Mouse (Mus musculus) embryonic stem cell, embryonic (primary cell): ENCODE results near the gene Grap2.

ENCODE experiments used
- CTCF ChIA-PET, 4 experiments: fragments of 300-600 bp in 2 of 4; fragments of 350-600 bp in 2 of 4; sonication (Branson Sonifier 250); formaldehyde crosslinking; loops; one replicate each; lab custom pipeline; 2022; ENCODE audit warnings: inconsistent platforms in 2 of 4; lab: Charles Lee
- POLR2A ChIA-PET, 4 experiments: fragments of 300-600 bp in 2 of 4; fragments of 350-600 bp in 2 of 4; sonication (Branson Sonifier 250); formaldehyde crosslinking; loops; one replicate each; lab custom pipeline; 2022; ENCODE audit warnings: antibody characterized with exemption in 4 of 4, inconsistent platforms in 1 of 4; lab: Charles Lee

The Grap2 gene

DNA sequence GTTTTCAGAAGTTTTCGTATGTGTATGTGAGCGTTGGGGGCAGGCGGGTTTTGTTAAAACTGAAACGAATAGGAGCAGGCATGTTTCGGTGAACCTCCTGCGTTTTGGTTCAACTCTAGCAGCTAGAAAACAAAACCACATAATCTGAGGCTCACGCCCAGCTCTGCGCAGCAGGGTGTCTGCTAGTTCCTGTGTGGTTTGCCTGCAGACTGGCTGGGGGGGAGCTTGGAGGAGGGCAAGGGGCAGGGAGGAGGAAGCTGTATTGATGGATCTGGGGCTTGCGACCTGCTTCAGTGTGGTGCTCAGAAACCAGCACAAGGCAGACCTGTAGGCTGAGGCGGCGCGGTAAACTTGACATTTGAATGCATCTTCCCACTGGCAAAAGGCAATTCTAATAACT is at the start of gene Grap2:
Gene Grap2 (plus strand): TSS at position 304 of the 400 bp plus-strand sequence.
- ChIA-PET POLR2A (interaction anchor here in 3 of 4 experiments (0.7 to 2.1 kb wide), 4 partner anchors 47 to 1631 kb away, joined by 3 to 5 read pairs (median 4); partner anchors contain the start of gene Atf4 (in 2 of the 3)), CTCF (interaction anchor here in 2 of 4 experiments (0.6 to 1.7 kb wide), 2 partner anchors 62 to 63 kb away, joined by 5 to 6 read pairs; no protein-coding TSS in a partner anchor)

DNA sequence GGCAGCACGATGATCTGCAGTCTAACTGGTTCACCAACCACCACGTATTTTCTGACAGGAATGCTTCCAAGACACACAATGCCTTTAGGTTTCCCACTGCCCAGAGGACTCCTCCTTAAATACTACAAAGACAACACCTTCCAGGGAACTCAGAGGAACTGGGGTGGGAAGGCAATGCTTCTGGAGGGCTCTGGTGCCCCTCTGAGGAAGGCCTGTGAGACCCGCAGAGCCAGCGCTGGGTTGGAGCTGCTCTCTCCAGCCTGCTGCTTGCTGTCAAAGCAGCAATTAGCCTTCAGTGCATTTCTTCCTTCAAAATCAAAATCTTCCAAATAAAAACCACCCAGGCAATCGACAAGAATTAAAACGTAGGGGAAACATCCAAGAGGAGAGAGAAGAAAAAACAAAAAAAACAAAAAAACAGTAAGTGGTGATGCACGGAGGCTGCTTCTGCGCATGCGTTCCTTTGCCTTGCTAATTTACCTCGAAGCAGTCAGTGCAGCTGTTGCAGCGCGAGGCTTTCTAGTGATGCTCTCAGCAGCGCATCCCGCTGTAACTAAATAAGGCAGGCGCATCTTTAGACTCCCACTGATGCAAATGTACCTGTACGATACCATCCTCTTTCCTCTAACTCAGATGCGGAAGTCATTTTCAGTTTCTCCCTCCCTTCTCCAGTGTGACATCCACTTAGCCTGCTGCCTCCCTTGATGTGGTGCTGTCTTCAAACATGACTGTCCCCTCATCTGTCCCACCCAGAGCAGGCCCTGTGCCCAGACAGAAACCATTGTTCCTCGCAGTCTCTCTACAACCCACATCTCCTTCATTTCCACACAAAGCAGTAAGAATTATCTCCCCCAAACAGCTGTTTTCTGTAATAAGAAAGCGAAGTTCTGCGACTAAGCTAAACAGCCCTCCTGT is 42.2 kb upstream of the Grap2 start:
- CTCF ChIA-PET = interaction anchor here in 1 of 4 experiments (0.7 kb wide), 1 partner anchor 174 kb away, joined by 4 read pairs; no protein-coding TSS in a partner anchor
- POLR2A ChIA-PET = interaction anchor here in 1 of 4 experiments (0.6 kb wide), 1 partner anchor 8 kb away, joined by 3 read pairs; no protein-coding TSS in a partner anchor

DNA sequence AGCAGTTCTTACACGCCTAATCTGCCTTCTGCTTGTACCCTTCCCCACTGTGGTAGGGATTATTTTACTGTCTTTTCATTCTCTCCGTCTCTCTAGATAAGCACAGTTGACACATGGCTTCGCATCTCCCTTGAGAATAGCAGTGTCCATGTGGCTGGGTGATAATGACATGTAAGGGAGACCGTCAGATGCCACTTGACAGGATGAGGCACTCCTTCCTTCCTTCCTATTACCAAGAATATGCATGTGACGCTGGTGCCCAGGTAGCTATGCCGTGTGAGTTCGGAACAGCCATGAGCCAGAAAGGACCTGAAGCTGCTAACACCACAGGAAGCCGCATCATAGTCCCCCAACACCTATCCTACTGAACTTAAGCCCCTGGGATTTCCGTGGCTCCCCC is 41.4 kb upstream of the Grap2 start:
- ChIA-PET POLR2A (no interaction called here), CTCF (interaction anchor here in 1 of 4 experiments (0.7 kb wide), 1 partner anchor 166 kb away, joined by 4 read pairs; no protein-coding TSS in a partner anchor)

DNA sequence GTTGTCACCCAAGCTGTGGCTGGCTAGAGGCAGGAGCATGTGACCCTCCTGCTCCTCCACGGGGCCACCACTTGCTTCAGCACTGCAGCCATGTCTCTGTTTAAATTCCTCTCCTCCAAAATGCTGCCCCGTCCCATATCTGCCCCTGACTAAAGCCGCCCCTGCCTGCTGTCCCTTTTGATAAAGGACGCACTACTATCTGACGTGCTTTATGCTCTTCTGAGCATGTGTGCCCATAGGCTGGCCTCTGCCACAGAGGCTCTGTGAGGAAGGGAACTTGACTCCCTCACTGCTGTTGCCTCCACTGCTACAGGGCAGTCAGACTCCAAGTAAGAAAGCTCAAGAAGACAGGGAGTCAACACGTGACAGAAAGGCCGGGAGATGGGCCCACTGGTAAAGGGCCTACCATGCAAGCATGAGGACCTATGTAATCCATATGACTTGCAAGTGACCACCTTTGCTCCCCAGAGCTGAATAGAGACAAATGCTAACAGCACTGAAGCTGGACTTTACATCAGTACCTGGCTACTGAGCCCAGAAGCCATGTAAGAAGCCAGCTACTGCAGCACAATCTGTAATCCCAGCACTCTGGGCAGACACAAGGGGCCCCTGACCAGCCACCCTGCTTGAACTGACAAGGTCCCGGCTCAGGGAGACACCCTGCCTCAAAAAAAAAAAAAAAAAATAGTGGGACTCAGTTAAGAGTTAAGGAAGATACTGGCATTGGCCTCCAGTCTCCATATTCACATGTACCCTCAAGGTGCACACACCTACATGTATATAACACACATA is 39.9 kb upstream of the Grap2 start:
- ChIA-PET POLR2A (interaction anchor here in 3 of 4 experiments (0.5 to 1.5 kb wide), 4 partner anchors 11 to 1425 kb away, joined by 3 to 4 read pairs (median 3); no protein-coding TSS in a partner anchor), CTCF (interaction anchor here (0.5 to 1.9 kb wide), 5 partner anchors 25 to 172 kb away, joined by 3 to 10 read pairs (median 4); no protein-coding TSS in a partner anchor)

DNA sequence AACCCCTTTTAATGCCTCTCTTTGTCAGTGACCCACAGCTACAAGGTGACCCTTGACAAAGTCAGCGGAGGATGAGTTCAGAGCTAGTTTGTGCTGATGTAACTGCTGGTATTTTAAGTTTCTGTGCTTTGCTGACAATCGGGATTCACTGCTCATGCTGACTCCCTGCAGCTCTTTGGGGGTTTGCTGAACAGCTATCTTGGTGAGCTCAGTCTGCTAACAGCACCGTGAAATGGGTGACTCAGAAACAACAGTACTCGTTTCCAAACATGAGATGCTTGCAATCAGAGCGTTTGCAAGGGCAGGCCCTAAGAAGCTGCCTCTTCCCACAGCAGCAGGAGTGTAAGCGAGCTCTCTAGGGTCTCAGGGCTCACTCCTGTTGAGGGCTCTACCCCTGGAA is 39.1 kb upstream of the Grap2 start:
- POLR2A ChIA-PET = interaction anchor here in 2 of 4 experiments (0.8 to 1.5 kb wide), 3 partner anchors 11 to 82 kb away, joined by 3 read pairs; no protein-coding TSS in a partner anchor
- CTCF ChIA-PET = interaction anchor here in 3 of 4 experiments (0.5 to 1.9 kb wide), 4 partner anchors 24 to 171 kb away, joined by 3 to 10 read pairs (median 4); no protein-coding TSS in a partner anchor

DNA sequence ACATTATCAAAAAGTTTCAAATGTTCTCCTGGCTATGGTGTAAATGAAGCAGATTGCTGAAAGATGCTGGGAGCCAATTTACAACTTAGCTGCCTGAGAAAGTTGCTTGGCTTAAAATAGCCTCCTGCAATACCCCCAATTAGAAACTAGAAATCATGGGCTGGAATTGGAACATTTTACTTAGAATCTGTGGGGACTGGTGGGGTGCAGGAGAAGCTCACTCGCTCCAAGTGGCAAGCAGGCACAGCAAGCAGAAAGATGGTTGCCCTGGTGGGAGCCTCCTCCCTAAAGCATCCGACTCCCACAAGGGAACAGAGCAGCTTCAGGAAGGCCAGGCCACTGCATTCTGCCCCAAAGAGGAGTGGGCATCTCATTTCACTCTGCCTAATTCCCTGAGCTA is 36.3 kb upstream of the Grap2 start:
- CTCF ChIA-PET = interaction anchor here in 1 of 4 experiments (0.7 kb wide), 1 partner anchor 1748 kb away, joined by 3 read pairs; no protein-coding TSS in a partner anchor

DNA sequence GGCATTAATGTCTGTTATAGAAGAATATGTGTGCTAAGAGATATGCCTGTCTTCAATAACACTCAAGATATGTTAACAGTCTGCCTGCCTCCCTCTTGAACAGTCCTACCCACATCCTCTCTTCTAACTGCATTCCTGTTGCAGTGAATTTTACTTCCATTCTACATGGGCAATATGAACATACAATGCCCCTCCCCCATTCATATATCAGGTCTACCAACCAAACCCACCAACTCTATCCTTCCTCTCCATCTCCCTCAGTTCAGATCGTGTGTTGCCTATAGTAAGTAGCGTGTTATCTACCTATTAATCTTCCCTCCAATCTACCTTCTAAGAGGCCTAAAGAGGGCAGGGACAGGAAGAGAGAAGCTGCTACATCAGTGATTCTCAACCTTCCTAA is 34.3 kb upstream of the Grap2 start:
- ChIA-PET CTCF (interaction anchor here in 1 of 4 experiments (0.6 kb wide), 1 partner anchor 96 kb away, joined by 3 read pairs; no protein-coding TSS in a partner anchor), POLR2A (interaction anchor here in 1 of 4 experiments (0.6 kb wide), 2 partner anchors 9 to 317 kb away, joined by 3 to 6 read pairs; no protein-coding TSS in a partner anchor)

More for the DNA sequence above, 36.3 kb upstream of the Grap2 start:
- POLR2A ChIA-PET = interaction anchor here in 1 of 4 experiments (0.6 kb wide), 1 partner anchor 27 kb away, joined by 3 read pairs; no protein-coding TSS in a partner anchor

DNA sequence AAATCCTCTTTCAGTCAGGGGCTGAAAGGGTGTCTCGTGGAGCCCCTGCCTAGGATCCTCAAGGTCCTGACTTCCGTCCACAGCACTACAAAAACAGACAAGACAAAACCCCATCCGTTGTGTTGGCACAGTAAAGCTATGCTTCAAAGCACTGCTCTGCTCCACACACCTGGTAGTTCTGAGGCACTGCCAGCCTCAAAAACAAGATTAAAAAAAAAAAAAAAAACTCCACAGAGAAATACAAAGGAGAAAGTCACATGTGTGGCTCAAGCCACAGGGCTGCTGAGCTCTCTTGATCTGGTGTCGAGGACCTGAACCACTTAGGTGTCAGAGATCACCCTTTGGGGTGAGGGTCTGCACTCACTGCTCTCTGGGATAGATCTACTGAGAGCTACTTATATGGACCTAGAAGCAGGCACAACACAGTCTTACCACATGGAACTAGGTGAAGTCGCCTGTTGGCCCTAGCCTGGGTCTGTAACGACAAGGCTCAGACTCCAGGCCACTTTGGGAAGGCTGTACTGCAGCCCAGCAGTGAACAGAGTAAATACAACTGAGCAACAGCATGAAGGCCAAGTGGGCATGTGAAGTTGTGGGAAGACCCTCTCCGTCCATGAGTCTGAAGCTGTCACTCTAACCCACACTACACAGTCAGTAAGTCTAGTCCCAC is 33.6 kb upstream of the Grap2 start:
- CTCF ChIA-PET = interaction anchor here in 2 of 4 experiments (0.6 to 0.7 kb wide), 3 partner anchors 10 to 482 kb away, joined by 3 to 5 read pairs (median 4); no protein-coding TSS in a partner anchor
- POLR2A ChIA-PET = interaction anchor here in 1 of 4 experiments (0.6 kb wide), 2 partner anchors 9 to 317 kb away, joined by 3 to 6 read pairs; no protein-coding TSS in a partner anchor

DNA sequence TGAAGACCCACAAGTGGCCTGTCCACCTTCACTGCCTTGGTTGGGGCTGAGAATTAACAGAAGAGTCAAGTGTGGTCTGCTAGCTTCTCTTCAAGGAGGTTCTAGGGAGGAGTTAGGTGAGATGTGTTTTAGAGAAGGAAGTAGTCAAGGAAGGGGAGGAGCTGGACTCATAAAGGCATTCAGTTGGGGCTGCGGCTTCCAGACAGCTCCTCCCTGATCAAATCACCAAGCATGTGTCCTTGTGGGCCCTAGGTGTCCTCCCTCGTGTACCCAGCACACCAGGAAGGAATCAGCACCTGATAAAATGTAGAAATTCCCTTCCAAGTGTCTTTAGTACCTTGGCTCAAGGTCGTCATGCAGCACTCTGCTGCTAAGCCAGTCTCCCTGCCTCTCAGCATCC is 28.3 kb upstream of the Grap2 start:
- POLR2A ChIA-PET = interaction anchor here in 1 of 4 experiments (1.0 to 1.5 kb wide), 2 partner anchors 78 to 144 kb away, joined by 3 to 4 read pairs; no protein-coding TSS in a partner anchor
- CTCF ChIA-PET = interaction anchor here in 1 of 4 experiments (1.2 kb wide), 1 partner anchor 90 kb away, joined by 4 read pairs; no protein-coding TSS in a partner anchor

DNA sequence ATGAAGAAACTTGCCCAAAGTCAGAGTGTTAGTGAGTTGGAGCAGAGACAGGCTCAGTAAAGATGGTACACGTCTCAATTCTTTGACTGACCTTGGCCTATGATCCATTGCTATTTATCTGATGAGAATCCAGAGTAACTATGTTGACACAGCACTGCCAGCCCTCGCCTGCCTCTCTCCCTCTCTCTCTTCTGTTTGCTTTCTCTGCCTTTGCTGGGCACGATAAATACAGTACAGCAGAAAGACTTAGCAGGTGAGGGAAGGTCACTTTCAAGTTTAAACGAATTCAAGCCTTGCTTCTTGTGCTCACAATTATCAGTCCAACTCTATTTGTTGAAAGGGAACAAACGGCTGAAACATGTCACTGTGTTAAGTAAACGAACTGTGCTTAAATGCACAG is 27.0 kb upstream of the Grap2 start:
- POLR2A ChIA-PET = interaction anchor here in 1 of 4 experiments (0.8 kb wide), 1 partner anchor 289 kb away, joined by 3 read pairs; no protein-coding TSS in a partner anchor
- CTCF ChIA-PET = no interaction called here

DNA sequence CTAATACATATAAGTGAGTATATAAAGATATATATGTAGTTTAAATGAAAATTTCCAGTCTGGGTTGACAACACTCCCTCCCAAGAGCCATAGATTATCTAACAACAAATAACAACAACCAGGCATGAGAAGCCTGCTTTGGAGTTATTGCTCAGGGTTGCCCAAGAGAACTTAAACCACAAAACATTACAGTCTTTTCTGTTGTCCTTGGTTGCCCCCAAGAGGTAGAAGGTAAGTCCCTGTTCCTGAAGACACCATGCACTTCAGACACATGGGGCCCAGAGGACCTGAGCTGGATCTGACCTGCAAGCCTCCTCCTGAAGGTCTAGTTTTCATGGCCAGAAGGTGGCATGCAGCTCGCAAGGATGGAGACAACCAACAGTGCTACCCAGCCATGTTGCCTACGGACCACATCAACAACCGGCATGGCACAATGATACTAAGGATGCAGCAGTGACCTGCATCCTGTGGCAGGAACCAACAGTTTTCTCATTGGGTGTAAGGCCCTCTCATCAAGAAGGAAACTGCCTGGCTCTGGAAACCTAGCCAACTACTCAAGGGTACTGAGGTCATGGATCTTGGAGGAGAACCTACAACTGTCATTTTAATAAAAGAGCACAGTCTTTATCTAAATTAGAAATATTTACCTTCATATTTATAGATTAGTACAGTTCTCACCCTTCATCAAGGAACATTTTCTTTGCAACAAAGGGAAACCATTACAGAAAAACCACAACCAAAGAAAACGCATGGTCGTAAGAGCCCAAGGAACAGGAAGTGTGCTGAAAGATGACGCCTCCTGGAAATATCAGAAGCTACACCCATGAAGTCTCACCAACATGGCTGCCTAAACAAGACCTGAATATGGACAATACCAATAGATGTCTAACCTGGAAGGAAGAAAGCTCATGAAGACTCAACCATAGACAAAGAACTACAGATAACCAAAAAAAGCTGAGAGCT is 17.3 kb upstream of the Grap2 start:
- ChIA-PET CTCF (interaction anchor here in 1 of 4 experiments (0.7 kb wide), 1 partner anchor 18 kb away, joined by 3 read pairs; no protein-coding TSS in a partner anchor), POLR2A (interaction anchor here in 1 of 4 experiments (1.1 kb wide), 1 partner anchor 15 kb away, joined by 3 read pairs; no protein-coding TSS in a partner anchor)

DNA sequence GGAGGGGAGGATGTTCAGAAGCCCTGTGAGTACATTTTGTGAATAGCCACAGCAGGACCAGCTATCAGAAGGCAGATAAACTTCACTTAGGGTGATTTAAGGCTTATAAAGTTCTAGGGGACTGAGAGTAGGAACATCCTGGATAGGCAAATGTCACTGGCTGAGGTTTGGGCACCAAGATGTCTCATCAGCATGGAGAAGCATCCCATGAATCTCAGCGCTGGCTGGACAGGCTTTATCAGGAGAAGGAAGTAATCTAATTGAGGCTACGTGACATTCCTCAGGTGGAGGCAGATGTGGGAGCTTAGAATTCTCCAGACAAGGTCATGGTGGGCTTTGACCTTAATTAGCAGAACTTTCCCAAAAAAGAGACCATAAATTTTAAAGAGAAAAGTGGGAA is 16.4 kb upstream of the Grap2 start:
- ChIA-PET POLR2A (interaction anchor here in 1 of 4 experiments (0.5 kb wide), 1 partner anchor 463 kb away, joined by 20 read pairs; no protein-coding TSS in a partner anchor), CTCF (interaction anchor here in 1 of 4 experiments (0.7 kb wide), 1 partner anchor 19 kb away, joined by 3 read pairs; no protein-coding TSS in a partner anchor)

DNA sequence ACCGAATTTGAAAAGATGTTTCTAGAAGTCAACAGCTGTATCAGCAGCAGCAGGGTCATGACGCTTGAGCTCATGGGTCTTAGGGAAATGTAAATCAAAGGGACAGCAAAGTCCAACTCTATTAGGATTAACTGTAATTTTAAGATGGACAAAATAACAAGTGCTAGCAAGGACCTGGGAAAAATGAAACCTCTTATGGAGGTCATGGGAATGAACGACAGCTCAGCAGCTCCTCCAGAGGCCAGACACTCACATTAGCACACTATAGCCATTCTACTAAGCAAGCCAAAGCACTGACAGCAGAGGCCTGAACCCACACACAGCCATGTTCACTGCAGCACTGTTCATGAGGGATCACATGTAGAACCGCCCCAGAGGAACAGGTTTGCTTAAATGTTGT is 14.6 kb upstream of the Grap2 start:
- ChIA-PET CTCF (interaction anchor here in 2 of 4 experiments (0.6 to 1.7 kb wide), 6 partner anchors 25 to 297 kb away, joined by 3 to 5 read pairs (median 4); no protein-coding TSS in a partner anchor), POLR2A (interaction anchor here in 2 of 4 experiments (0.9 to 1.0 kb wide), 2 partner anchors 9 to 101 kb away, joined by 3 read pairs; no protein-coding TSS in a partner anchor)

DNA sequence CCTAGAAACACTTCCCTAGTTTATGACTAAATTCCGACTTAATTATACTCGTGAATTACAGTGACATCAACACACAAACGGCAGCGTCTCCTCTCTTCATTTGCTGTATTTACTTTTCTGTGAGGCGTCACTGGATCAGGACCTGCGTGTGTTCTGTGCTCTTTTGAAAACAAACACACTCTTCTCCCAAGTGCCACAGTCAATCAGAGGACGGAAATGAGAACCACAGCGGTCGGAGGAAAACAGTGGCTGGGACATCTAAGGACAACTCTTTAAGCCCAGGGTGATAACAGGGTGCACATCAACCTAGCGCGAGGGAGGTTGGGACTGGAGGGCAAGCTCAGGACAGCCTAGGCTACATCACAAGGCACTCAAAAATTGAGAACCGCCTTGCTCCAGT is 12.9 kb upstream of the Grap2 start:
- CTCF ChIA-PET = interaction anchor here in 1 of 4 experiments (1.2 kb wide), 1 partner anchor 135 kb away, joined by 3 read pairs; no protein-coding TSS in a partner anchor
- POLR2A ChIA-PET = interaction anchor here in 1 of 4 experiments (0.9 kb wide), 1 partner anchor 44 kb away, joined by 3 read pairs; no protein-coding TSS in a partner anchor

DNA sequence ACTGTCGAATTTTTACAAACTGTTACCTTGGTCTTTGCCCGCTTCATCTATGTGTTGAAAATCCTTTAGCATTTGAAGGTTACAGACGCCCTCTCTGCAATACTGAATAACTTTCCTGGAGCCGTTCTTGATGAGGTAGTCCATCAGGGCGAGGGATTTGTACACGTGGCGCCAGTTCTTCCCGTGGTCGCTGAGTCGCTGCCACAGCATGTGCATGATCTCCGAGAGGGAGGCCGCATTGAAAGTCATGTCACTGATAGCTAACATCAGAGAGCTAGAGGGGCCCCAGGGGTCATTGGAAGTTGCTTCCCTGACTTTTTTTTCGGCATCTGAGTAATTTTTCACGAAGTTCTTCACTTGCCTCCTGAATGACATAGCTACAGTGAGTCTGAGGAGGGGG is 12.4 kb upstream of the Grap2 start:
- ChIA-PET POLR2A (interaction anchor here in 2 of 4 experiments (0.7 to 1.9 kb wide), 5 partner anchors 10 to 479 kb away, joined by 3 to 6 read pairs (median 5); partner anchors contain the start of gene Tnrc6b (in 1 of the 2)), CTCF (interaction anchor here in 1 of 4 experiments (1.2 kb wide), 1 partner anchor 135 kb away, joined by 3 read pairs; no protein-coding TSS in a partner anchor)
